Mouse (Mus musculus): ENCODE data around the gene Srebf1. TPM values are rescaled to one million over a fixed set of nuclear protein-coding genes. Genes with fewer than 3 reads are reported as not detected.

The Srebf1 gene
- polyA plus RNA-seq, 1 experiment from 2014 or later, result 81.5 TPM

DNA sequence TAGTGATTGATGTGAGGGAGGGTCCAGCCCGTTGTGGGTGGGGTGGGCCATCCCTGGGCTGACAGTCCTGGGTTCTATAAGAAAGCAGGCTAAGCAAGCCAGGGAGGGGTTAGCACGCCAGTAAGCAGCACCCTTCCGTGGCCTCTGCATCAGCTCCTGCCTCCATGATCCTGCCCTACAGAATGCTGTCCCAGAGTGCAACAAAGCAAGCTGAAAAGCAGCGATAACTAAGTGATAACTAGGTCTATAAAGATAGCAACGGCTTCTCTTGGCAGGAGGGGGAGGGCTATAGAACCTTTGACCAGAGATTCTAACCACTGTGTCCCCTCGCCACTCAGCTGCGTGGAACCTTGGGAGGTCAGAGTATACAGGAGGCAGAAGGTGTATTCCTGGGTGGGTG is 4.9 kb downstream of the Srebf1 start:
- H3K4me1 ChIP-seq, result peaks cover 51% of the 10 kb centered on the region
- ATAC-seq (ENCODE audit: insufficient read depth, low FRiP score, low read depth), result no peak
- no peak overlapping the region for H3K4me2 ChIP-seq

DNA sequence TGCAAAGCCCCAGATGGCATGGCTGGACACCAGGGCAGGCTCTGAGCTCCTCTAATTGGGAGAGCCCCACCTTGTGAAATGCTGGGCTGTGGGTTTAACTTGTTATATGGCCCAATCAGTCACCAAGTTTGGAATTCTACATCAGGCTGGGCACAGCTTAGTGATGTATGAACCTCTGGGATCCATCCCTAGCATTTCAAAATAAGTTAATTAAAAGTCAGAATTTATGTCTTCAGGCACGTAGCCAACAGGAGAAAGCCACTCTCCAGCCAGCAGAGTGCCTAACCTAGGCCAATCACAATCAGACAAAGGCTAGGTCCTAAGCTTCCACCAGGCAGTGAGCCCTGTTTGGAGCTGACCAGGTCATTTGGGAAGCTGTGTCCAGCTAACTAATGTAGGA is 5.7 kb downstream of the Srebf1 start:
- H3K9ac ChIP-seq, result no peak overlapping the region
- ATAC-seq (ENCODE audit: insufficient read depth, low FRiP score, low read depth), result no peak
- H3K27me3 ChIP-seq (replicated peaks), result no peaks in the 10 kb centered on the region
- H3K36me3 ChIP-seq, result peaks cover 16% of the 10 kb centered on the region
- H3K9me3 ChIP-seq, result no peaks in the 10 kb centered on the region
- WGBS, result 84% methylated on average over 1 of the region's 1 CpGs
- no peak overlapping the region for H3K27ac ChIP-seq
- H3K4me1 ChIP-seq, result peaks cover 55% of the 10 kb centered on the region
- H3K4me3 ChIP-seq (replicated peaks), result no peak overlapping the region
- no peak overlapping the region for H3K4me2 ChIP-seq

More for the DNA sequence above, 4.9 kb downstream of the Srebf1 start:
- no peak overlapping the region for H3K9ac ChIP-seq
- 75% methylated on average over 7 of the region's 7 CpGs for WGBS
- peaks cover 16% of the 10 kb centered on the region for H3K36me3 ChIP-seq
- H3K27ac ChIP-seq, result no peak overlapping the region
- H3K9me3 ChIP-seq, result no peaks in the 10 kb centered on the region
- H3K27me3 ChIP-seq (replicated peaks), result no peaks in the 10 kb centered on the region
- no peak overlapping the region for H3K4me3 ChIP-seq (replicated peaks)

DNA sequence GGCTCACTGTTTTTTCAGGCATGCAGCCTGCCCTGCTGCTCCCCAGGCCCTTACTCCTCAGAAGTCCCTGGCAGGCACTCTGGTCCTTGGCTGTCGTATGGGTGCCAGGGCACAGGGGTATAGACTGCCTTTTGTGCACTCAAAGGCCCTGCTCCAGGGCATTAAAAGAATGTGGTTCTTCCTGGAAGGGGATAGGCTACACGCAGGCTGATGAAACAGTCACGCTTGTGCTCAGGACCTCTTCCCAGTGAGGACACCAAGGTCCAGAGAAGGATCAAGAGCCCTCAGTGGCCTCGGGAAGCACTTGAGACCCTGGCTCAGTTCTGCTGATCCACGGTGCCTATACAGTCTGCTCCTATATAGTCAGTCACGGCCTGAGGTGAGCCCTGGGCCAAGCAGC is 9.1 kb downstream of the Srebf1 start:
- H3K9ac ChIP-seq, result no peak overlapping the region

DNA sequence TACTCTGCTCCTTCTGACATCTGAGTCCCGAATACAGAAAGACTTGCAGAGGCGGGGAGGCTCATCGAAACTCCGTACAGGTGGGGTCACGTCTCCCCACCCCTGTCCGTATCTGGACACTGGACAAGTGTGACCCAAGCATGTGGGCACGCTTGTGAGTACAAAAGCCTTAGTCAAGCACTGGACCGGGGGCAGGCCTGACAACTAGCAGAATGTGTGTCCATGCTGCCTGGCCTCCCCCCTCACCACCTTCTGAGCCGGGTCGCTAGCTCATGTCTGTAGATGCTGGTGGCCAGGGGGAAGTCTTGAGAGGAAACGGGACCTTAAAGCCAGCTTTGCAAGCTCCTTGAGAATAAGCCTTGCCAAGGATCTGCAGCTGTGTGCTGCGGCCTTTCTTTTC is 10.6 kb downstream of the Srebf1 start:
- no peak overlapping the region for H3K4me3 ChIP-seq (replicated peaks)
- no peaks in the 10 kb centered on the region for H3K27me3 ChIP-seq (replicated peaks)
- H3K9me3 ChIP-seq, result no peaks in the 10 kb centered on the region
- H3K27ac ChIP-seq, result no peak overlapping the region
- H3K4me2 ChIP-seq, result no peak overlapping the region; the same call in 1 of the 2 replicates
- H3K9ac ChIP-seq, result no peak overlapping the region
- H3K36me3 ChIP-seq, result no peaks in the 10 kb centered on the region; the same call in 1 of the 2 replicates
- no peak for ATAC-seq (ENCODE audit: insufficient read depth, low FRiP score, low read depth)
- WGBS, result 58% methylated on average over 12 of the region's 12 CpGs
- H3K4me1 ChIP-seq, result peaks cover 73% of the 10 kb centered on the region

More for the DNA sequence above, 9.1 kb downstream of the Srebf1 start:
- no peaks in the 10 kb centered on the region for H3K27me3 ChIP-seq (replicated peaks)
- WGBS, result 64% methylated on average over 6 of the region's 6 CpGs
- no peaks in the 10 kb centered on the region for H3K9me3 ChIP-seq
- no peak for ATAC-seq (ENCODE audit: insufficient read depth, low FRiP score, low read depth)
- no peak overlapping the region for H3K4me2 ChIP-seq
- H3K4me3 ChIP-seq (replicated peaks), result no peak overlapping the region
- peaks cover 8% of the 10 kb centered on the region for H3K36me3 ChIP-seq
- H3K4me1 ChIP-seq, result peaks cover 68% of the 10 kb centered on the region
- H3K27ac ChIP-seq, result no peak overlapping the region

DNA sequence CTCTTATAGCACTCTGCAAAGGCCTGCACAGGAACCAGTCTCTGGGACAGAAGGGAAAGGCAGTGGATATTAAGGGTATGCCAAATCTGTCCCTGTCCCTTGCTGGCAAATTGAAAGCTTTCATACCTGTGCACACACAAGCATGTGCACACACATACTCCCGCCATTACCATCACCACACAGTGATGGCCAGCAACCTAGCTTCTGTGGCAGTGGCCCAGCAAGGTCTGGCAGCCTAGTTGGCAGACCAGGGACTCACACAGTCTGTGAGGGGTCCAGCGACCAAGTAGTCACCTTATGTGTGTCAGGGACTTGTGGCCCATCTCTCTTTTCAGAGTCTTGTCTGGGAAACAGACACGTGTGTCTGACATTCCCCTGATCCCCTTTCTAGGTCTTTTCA is 11.2 kb downstream of the Srebf1 start:
- H3K27ac ChIP-seq, result peak overlapping the region; percentile 88
- no peaks in the 10 kb centered on the region for H3K9me3 ChIP-seq
- H3K4me1 ChIP-seq, result peaks cover 73% of the 10 kb centered on the region
- H3K36me3 ChIP-seq, result peaks cover 3% of the 10 kb centered on the region; the same call in 1 of the 2 replicates
- H3K4me2 ChIP-seq, result peak overlapping the region; percentile 87
- H3K9ac ChIP-seq, result no peak overlapping the region
- 67% methylated on average over 3 of the region's 3 CpGs for WGBS
- no peak for ATAC-seq (ENCODE audit: insufficient read depth, low FRiP score, low read depth)
- H3K4me3 ChIP-seq (replicated peaks), result peak overlapping the region; percentile 50; the same call in 1 of the 2 replicates
- no peaks in the 10 kb centered on the region for H3K27me3 ChIP-seq (replicated peaks)

DNA sequence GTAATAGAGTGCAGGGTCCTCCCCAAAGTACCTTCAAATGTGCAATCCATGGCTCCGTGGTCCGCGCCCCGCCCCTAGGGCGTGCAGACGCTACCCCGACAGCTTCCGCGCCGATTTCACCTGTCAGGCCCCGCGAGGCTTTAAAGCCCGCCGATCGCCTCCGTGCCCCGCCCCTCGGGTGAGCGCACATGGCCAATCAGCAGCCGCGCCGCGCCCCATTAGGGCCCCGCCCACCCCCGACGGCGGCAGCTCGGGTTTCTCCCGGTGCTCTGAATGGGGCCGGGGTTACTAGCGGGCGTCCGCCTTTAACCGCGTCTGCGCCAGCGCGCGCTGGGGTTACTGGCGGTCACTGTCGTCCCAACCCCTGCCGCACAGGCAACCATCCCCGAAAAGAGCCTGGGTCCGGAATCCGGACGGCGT is 12.1 kb downstream of the Srebf1 start:
- peak; percentile 91 for ATAC-seq (ENCODE audit: insufficient read depth, low FRiP score, low read depth)
- peaks cover 71% of the 10 kb centered on the region for H3K4me1 ChIP-seq
- peak overlapping the region; percentile 32; the same call in 1 of the 2 replicates for H3K9ac ChIP-seq
- peaks cover 10% of the 10 kb centered on the region for H3K36me3 ChIP-seq
- no peaks in the 10 kb centered on the region for H3K9me3 ChIP-seq
- peak overlapping the region; percentile 50 for H3K4me3 ChIP-seq (replicated peaks)
- H3K27ac ChIP-seq, result peak overlapping the region; percentile 88
- WGBS, result 2% methylated on average over 47 of the region's 47 CpGs
- H3K4me2 ChIP-seq, result peak overlapping the region; percentile 87
- no peaks in the 10 kb centered on the region for H3K27me3 ChIP-seq (replicated peaks)

DNA sequence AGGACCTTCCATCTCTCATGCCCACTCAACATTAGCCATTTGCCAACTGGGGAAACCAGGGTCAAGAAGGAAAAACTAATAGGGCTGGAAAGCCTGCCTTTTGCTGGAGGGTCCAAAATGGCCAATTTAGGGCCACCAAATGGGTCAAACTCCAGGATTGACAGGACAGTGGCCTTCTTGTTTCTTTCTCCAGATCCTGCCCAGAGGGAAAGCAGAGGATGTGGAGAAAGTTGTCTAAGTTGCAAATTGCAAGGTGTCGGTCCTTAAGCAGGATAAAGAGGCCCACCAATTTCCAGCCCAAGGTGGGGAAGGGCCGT is 12.5 kb downstream of the Srebf1 start:
- no peak for ATAC-seq (ENCODE audit: insufficient read depth, low FRiP score, low read depth)
- 0% methylated on average over 2 of the region's 2 CpGs for WGBS
- H3K27me3 ChIP-seq (replicated peaks), result no peaks in the 10 kb centered on the region
- H3K9me3 ChIP-seq, result no peaks in the 10 kb centered on the region
- peak overlapping the region; percentile 50 for H3K4me3 ChIP-seq (replicated peaks)
- peaks cover 14% of the 10 kb centered on the region for H3K36me3 ChIP-seq
- H3K4me2 ChIP-seq, result peak overlapping the region; percentile 87
- peak overlapping the region; percentile 80 for H3K27ac ChIP-seq
- peaks cover 71% of the 10 kb centered on the region for H3K4me1 ChIP-seq
- peak overlapping the region; percentile 32; the same call in 1 of the 2 replicates for H3K9ac ChIP-seq

DNA sequence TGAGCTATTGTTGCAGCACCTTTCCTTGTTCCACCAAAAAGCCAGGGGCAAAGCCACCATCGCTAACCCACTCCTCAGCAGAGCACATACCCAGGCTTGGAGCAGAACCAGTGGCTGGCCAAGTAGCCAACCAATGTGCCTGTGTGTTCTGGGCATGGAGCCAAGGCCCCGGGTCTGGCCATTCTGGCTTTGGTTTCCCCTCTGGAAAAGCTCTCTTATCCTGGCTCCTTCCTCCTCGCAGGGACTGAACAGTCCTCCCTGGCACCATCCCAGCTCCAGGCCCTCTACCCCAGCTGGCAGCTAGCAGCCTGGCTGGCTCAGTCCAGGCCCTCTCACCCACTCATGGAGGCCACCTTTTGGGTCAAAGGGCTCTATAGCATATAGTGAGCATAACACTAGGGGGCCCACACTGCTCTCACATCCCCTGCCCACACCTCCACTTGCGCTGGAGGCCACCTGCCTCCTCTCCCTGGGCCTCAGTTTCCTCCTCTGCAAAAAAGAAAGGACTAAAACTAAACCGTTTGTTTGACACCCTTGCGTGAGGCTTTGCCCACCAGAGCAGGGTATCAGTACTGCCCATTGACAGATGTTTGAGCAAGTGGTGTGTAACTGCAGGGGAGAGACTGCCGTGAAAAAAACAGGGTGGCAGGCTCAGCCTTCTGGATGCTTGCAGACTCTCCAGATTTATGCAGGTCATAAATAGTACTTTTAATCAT is 13.0 kb downstream of the Srebf1 start:
- peak; percentile 8; the same call in 1 of the 2 replicates for ATAC-seq (ENCODE audit: insufficient read depth, low FRiP score, low read depth)
- H3K9ac ChIP-seq, result peak overlapping the region; percentile 32; the same call in 1 of the 2 replicates
- peak overlapping the region; percentile 50 for H3K4me3 ChIP-seq (replicated peaks)
- peak overlapping the region; percentile 80 for H3K27ac ChIP-seq
- peak overlapping the region; percentile 87 for H3K4me2 ChIP-seq
- H3K4me1 ChIP-seq, result peaks cover 71% of the 10 kb centered on the region
- WGBS, result 28% methylated on average over 7 of the region's 7 CpGs
- H3K9me3 ChIP-seq, result no peaks in the 10 kb centered on the region
- H3K36me3 ChIP-seq, result peaks cover 19% of the 10 kb centered on the region
- H3K27me3 ChIP-seq (replicated peaks), result no peaks in the 10 kb centered on the region

DNA sequence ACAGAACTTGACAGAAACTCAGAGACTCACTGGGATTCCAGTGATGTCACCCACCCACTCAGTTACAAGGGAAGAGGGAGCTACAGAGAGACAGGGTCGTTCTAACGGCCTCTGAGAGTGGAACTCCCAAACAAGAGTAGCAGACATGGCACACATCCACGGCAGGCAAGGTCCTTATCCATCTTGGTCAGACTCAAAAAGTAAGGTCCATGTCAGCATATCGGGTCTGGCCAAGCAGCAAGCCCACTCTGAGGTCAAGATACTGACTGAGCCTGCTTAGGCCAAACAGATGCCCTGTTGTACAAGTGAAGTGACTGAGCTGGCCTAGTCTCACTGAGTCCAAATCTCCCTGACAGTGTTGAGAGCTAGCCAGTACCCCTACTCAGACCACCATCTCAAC is 13.7 kb downstream of the Srebf1 start:
- Histone ChIP-seq H3K27me3 (replicated peaks) (no peaks in the 10 kb centered on the region), H3K9ac (no peak overlapping the region), H3K36me3 (peaks cover 26% of the 10 kb centered on the region), H3K4me3 (replicated peaks) (peak overlapping the region; percentile 50), H3K4me2 (peak overlapping the region; percentile 87), H3K4me1 (peaks cover 71% of the 10 kb centered on the region), H3K9me3 (no peaks in the 10 kb centered on the region), H3K27ac (peak overlapping the region; percentile 80)
- 24% methylated on average over 4 of the region's 4 CpGs for WGBS
- no peak for ATAC-seq (ENCODE audit: insufficient read depth, low FRiP score, low read depth)

DNA sequence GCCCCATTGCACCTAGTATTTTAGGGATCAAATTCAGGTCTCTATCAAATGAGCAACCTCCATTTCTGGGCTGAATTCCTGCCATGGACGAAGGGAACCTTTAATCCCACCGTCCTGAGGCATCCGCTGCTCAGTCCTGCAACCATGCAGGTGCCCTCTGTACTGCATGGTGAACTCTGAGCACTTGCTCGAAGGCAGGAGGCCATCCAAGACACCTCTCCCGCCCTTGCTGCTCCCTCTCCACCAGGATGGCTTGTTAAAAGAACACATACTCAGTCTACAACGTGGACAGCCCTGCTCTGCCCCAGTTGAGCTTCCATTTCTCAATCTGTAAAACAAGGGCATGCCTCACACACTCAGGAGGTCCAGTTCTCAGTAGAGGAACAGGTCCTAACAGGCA is 14.2 kb downstream of the Srebf1 start:
- no peak overlapping the region for H3K9ac ChIP-seq
- H3K4me2 ChIP-seq, result peak overlapping the region; percentile 87
- no peak for ATAC-seq (ENCODE audit: insufficient read depth, low FRiP score, low read depth)
- H3K27ac ChIP-seq, result peak overlapping the region; percentile 80; the same call in 1 of the 2 replicates
- H3K4me3 ChIP-seq (replicated peaks), result peak overlapping the region; percentile 50
- peaks cover 67% of the 10 kb centered on the region for H3K4me1 ChIP-seq
- H3K27me3 ChIP-seq (replicated peaks), result no peaks in the 10 kb centered on the region
- H3K36me3 ChIP-seq, result peaks cover 31% of the 10 kb centered on the region
- H3K9me3 ChIP-seq, result no peaks in the 10 kb centered on the region
- WGBS, result 59% methylated on average over 6 of the region's 6 CpGs

DNA sequence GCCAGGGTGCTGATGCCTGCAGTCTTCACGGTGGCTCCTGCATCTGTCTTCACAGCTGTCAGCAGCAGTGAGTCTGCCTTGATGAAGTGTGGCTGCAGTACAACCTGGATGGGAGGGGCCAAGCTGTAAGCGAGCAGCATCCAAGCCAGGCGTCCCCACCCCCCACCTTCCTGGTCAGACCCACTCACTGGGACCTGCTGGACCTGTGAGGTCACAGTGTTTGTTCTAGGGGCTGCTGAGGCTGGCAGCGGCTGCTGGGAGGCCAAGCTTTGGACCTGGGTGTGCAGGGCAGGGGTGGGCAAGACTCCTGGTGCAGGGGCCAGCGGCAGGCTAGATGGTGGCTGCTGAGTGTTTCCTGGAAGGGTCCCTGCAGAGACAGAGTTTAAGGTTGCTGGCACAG is 16.2 kb downstream of the Srebf1 start:
- Histone ChIP-seq H3K27me3 (replicated peaks) (no peaks in the 10 kb centered on the region), H3K27ac (no peak overlapping the region), H3K4me1 (peaks cover 48% of the 10 kb centered on the region), H3K9ac (no peak overlapping the region), H3K36me3 (peaks cover 49% of the 10 kb centered on the region), H3K9me3 (no peaks in the 10 kb centered on the region), H3K4me2 (no peak overlapping the region), H3K4me3 (replicated peaks) (no peak overlapping the region)
- no peak for ATAC-seq (ENCODE audit: insufficient read depth, low FRiP score, low read depth)
- WGBS, result 39% methylated on average over 5 of the region's 5 CpGs

DNA sequence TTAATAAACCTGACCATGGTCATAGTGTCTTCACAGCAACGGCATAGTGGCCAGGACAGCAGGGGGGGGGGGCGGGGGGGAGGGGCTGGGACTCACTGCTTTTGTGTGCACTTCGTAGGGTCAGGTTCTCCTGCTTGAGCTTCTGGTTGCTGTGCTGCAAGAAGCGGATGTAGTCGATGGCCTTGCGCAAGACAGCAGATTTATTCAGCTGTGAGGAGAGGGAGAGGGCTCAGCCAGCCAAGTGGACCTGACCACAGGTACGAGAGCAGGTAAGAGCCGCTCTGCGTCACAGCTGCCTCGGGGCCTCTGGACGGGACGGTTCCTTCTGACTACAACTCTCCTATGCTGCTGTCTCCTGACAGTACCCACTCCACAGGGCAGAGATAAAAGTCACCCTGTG is 17.4 kb downstream of the Srebf1 start:
- 85% methylated on average over 11 of the region's 12 CpGs for WGBS
- Histone ChIP-seq H3K36me3 (peaks cover 59% of the 10 kb centered on the region), H3K27me3 (replicated peaks) (no peaks in the 10 kb centered on the region), H3K27ac (no peak overlapping the region), H3K9me3 (no peaks in the 10 kb centered on the region), H3K4me2 (no peak overlapping the region), H3K9ac (no peak overlapping the region), H3K4me1 (peaks cover 42% of the 10 kb centered on the region), H3K4me3 (replicated peaks) (no peak overlapping the region)
- no peak for ATAC-seq (ENCODE audit: insufficient read depth, low FRiP score, low read depth)

Measured in stomach, embryonic 15.5 days (tissue).